Mouse (Mus musculus): Measurements from ENCODE around the gene Ints14. TPM values are rescaled to one million over a fixed set of nuclear protein-coding genes. Genes with fewer than 3 reads are reported as not detected.

Ints14 gene
- 10 to 100 TPM; 22.1 to 23.9 TPM for total RNA-seq (2021)
- long read RNA-seq, experiment 1, transcript Ints14-202 (13 exons, 2,820 nt) = major isoform, 20 of 37 reads
- long read RNA-seq, experiment 1, transcript Ints14-201 (13 exons, 2,837 nt) = minor isoform, 5 of 37 reads
- long read RNA-seq, experiment 1, partial matches to known transcripts = 8 of 37 reads
- long read RNA-seq, experiment 1, other reads (novel, unspliced or antisense) = 4 of 37 reads
- long read RNA-seq, experiment 2, transcript Ints14-202 (13 exons, 2,820 nt) = major isoform, 19 of 35 reads
- long read RNA-seq, experiment 2, partial matches to known transcripts = 8 of 35 reads
- long read RNA-seq, experiment 2, other reads (novel, unspliced or antisense) = 6 of 35 reads

GRCm38 (mm10) chr9:64960117-64960977, at the start of gene Ints14:
Gene Ints14, plus strand, starts transcription at chr9:64960905.
- DNase-seq = peak; percentile 95

GRCm38 (mm10) chr9:64913406-64913805, 47.3 kb upstream of the Ints14 start:
- no peak for DNase-seq

GRCm38 (mm10) chr9:64913973-64914372, 46.7 kb upstream of the Ints14 start:
- no peak for DNase-seq

GRCm38 (mm10) chr9:64914629-64915028, 46.1 kb upstream of the Ints14 start:
- DNase-seq = no peak

- DNase-seq = no peak
These were observed 42.1 kb upstream of the Ints14 start for GRCm38 (mm10) chr9:64918560-64918959.

- no peak for DNase-seq
These were observed 34.9 kb upstream of the Ints14 start for GRCm38 (mm10) chr9:64925771-64926170.

GRCm38 (mm10) chr9:64926201-64926991, 34.3 kb upstream of the Ints14 start:
- DNase-seq = peak; percentile 30

- DNase-seq = no peak
These were observed 30.4 kb upstream of the Ints14 start for GRCm38 (mm10) chr9:64930256-64930655.

GRCm38 (mm10) chr9:64931751-64932610, 28.7 kb upstream of the Ints14 start:
- DNase-seq = no peak

GRCm38 (mm10) chr9:64934015-64934754, 26.5 kb upstream of the Ints14 start:
- DNase-seq = peak; percentile 16

- peak; percentile 58 for DNase-seq
These were observed 24.2 kb upstream of the Ints14 start for GRCm38 (mm10) chr9:64936508-64936907.

GRCm38 (mm10) chr9:64937491-64937890, 23.2 kb upstream of the Ints14 start:
- no peak for DNase-seq

- DNase-seq = no peak
These were observed 22.2 kb upstream of the Ints14 start for GRCm38 (mm10) chr9:64938535-64938934.

- DNase-seq = no peak
These were observed 21.4 kb upstream of the Ints14 start for GRCm38 (mm10) chr9:64939281-64939680.

- no peak for DNase-seq
These were observed 20.9 kb upstream of the Ints14 start for GRCm38 (mm10) chr9:64939790-64940189.

GRCm38 (mm10) chr9:64940731-64941346, 19.9 kb upstream of the Ints14 start:
- no peak for DNase-seq

- no peak for DNase-seq
These were observed 19.1 kb upstream of the Ints14 start for GRCm38 (mm10) chr9:64941650-64942049.

- DNase-seq = no peak
These were observed 16.7 kb upstream of the Ints14 start for GRCm38 (mm10) chr9:64943997-64944396.

GRCm38 (mm10) chr9:64947483-64948095, 13.1 kb upstream of the Ints14 start:
- DNase-seq = no peak

GRCm38 (mm10) chr9:64951161-64951657, 9.5 kb upstream of the Ints14 start, which contains the start of gene Slc24a1:
Gene Slc24a1, minus strand, starts transcription at chr9:64951607.
- DNase-seq = no peak
